Mouse (Mus musculus): Measurements from ENCODE around the gene Zfp966.
"Not testable (repeated sequence)": the region's sequence is repeated elsewhere in the genome, so short reads cannot be mapped to it uniquely, and the experiment has no call there.

Zfp966 gene

GRCm38 (mm10) chr2:175931000-175931399, at the start of gene Zfp966:
Gene Zfp966, minus strand, starts transcription at chr2:175931100.
- DNase-seq (ENCODE audit: extremely low read depth, low read depth, low spot score): not testable (repeated sequence)

- DNase-seq (ENCODE audit: extremely low read depth, low read depth, low spot score): not testable (repeated sequence)
Observed at GRCm38 (mm10) chr2:175965031-175965430, 34.1 kb upstream of the Zfp966 start, which contains the start of gene Gm2026. Gene Gm2026, plus strand, starts transcription at chr2:175965331.

GRCm38 (mm10) chr2:175869024-175869423, 61.9 kb downstream of the Zfp966 start, which contains the start of gene Gm6710:
Gene Gm6710, plus strand, starts transcription at chr2:175869219.
- DNase-seq (ENCODE audit: extremely low read depth, low read depth, low spot score): not testable (repeated sequence)

Data from fat pad, adult 2 months (tissue).